Mouse (Mus musculus): ENCODE measurements around the gene Atp6v1g2.

DNA sequence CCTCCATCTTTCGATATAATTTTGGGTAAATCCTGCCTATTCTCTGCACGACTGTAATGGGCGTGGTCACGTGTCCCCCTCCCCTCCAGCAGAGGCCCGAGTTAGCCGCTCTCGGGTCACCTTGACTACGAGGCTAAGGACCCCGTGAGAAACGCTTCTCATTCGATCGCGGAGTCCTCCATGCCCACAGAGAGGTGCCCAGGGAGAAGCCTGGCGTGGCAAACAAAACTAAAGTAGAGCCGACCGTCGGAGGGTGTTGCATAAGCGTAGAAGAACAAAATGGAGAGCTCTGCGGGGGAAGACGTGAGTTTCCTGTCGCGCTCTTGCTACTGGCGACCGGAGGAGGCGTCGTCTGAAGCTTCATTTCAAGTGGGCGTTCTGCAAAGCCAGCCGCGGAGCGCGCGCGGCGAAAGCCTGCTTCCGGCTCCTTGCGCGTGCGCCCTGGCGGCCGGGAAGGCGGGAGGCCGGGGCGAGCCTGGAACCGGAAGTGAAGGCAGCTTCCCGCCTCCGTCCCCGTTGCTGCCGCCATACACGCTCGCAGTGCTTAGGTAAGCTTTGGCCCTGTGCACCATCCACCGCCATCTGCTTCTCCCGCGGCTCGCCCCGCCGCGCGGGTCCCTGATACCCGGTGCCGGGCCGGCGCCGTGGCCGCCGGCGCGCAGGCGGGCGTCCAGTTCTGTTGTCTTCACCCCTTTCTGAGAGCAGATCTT lies 8.0 kb downstream of the Atp6v1g2 start, which contains the start of gene Ddx39b:
- TF ChIP-seq CTCF (IDR thresholded peaks at IDR 0.05; ENCODE audit: borderline replicate concordance, insufficient read depth, low read depth, low read length) (no peak), POLR2A (IDR thresholded peaks at IDR 0.05; ENCODE audit: borderline replicate concordance, insufficient read depth, low read length) (peak; percentile 79)

All from cerebellum, adult 2 months (tissue).